Mouse (Mus musculus): ENCODE results near the gene Sfmbt1.

DNA sequence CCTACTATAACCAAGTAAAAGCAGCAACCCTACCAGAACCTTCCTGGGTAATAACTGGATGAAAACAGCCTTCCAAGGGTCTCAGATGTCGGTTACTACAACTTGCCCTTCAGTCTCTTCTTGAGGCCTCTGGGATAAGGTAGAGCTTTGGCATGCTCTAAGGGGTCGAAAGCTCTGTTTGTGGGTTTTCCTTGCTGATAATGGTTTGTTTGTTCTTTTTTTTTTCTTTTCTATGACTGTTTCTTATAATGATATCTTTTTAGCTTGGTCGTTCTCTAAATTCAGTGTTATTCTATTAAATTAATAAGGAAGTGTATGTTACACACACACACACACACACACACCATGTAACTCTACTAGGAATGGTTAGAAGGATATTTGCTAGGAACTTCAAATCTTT lies 42.6 kb downstream of the Sfmbt1 start:
- TF ChIP-seq GATA1 (IDR thresholded peaks at IDR 0.05; ENCODE audit: borderline replicate concordance, low read length), result no peak
- TF ChIP-seq FLI1 (IDR thresholded peaks at IDR 0.05; ENCODE audit: low read length), result no peak
